Mouse (Mus musculus) left cerebral cortex, adult 2 months (tissue): ENCODE measurements around the gene Nos1ap. TPM values are rescaled to one million over a fixed set of nuclear protein-coding genes. Genes with fewer than 3 reads are reported as not detected.

Source experiments
- DNase-seq, 2 experiments: peaks; one replicate each; pipeline ENCODE4 v3.0.0; 2021 to 2022; ENCODE audit warnings: low spot score in 2 of 2, mixed read lengths in 1 of 2; ENCODE audit errors: extremely low spot score in 1 of 2
- H3K27ac ChIP-seq: fragments of 200-600 bp; 2 replicates; pipeline ENCODE4 v1.8.1; 2022
- H3K4me3 ChIP-seq: fragments of 200-600 bp; 2 replicates; pipeline ENCODE4 v1.8.1; 2022
- CTCF ChIP-seq: fragments of 200-600 bp; IDR thresholded peaks from 2 replicates; pipeline ENCODE4 v1.8.1; 2022; ENCODE audit warnings: antibody characterized with exemption, mild to moderate bottlenecking, moderate library complexity
- intact Hi-C: fragments of 180-260 bp; cut with DNase I; formaldehyde crosslinking; loops from one replicate; pipeline ENCODE4 v1.15.1; 2025
- total RNA-seq, 2 experiments: library from RNA; stranded (reverse); gene quantifications; 2 replicates each; pipeline ENCODE4 v1.2.3; 2021

Gene Nos1ap
- total RNA-seq, 2 experiments from 2014 or later, result 197 to 233 TPM

GRCm38 (mm10) chr1:170387180-170387912 lies 202.3 kb downstream of the Nos1ap start:
- intact Hi-C loops, result no loop called here
- Histone ChIP-seq H3K4me3 (no peak overlapping the region), H3K27ac (peak overlapping the region; percentile 63)
- no peak; the same call in 1 of the 2 replicates for TF ChIP-seq CTCF
- peak; percentile 39 to 57 for DNase-seq

GRCm38 (mm10) chr1:170385416-170385815 lies 204.2 kb downstream of the Nos1ap start:
- intact Hi-C loops, result no loop called here
- Histone ChIP-seq H3K4me3 (no peak overlapping the region), H3K27ac (no peak overlapping the region)
- TF ChIP-seq CTCF, result no peak
- no peak for DNase-seq

GRCm38 (mm10) chr1:170383530-170383929 lies 206.1 kb downstream of the Nos1ap start:
- no peak for TF ChIP-seq CTCF
- no peak for DNase-seq
- intact Hi-C loops, result no loop called here
- no peak overlapping the region for H3K4me3 ChIP-seq
- 0 out of 2 replicates have a peak overlapping the region, but pooled peaks have one; percentile 24 for H3K27ac ChIP-seq

DNA sequence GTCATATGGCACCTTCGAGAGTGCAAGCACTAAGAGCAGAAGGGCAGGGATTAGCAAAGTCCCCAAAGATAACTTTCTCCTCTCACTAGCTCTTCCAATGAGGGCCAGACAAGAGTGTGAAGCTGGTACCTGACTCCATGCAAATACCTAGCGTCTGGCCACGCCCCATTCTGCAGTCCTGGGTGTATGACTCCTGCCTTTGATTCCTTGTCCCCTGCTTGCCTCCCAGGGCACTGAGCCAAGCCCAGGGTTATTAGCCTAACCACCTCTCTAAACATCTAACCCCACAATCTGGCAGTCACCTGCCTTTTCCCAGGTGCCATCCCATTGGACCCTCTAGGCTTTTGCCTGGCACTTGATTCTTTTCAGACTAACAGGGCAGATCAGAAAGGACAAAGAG lies 208.2 kb downstream of the Nos1ap start:
- Histone ChIP-seq H3K4me3 (no peak overlapping the region), H3K27ac (peak overlapping the region; percentile 16; the same call in 1 of the 2 replicates)
- DNase-seq, result no peak
- intact Hi-C loops, result no loop called here
- TF ChIP-seq CTCF, result no peak

DNA sequence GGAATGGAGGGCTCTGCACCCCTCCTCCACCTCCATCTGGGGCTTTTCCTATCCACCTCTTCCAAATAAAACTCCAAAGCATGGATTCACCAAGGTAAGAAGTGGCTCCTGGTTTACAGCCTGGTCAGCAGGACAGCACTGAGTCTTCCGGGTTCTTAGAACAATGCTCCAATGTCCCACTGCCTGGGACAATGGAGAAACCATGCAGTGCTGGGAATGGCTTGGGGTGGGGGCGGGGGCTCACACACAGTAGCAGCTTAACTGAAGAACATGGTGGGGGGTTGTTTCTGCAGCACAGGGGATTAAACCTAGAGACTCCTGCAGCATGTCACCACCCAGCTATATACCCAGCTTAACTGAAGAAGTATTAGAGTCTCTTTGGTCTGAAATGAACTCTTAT lies 209.2 kb downstream of the Nos1ap start:
- no peak overlapping the region; the same call in 1 of the 2 replicates for H3K27ac ChIP-seq
- intact Hi-C loops, result no loop called here
- no peak overlapping the region for H3K4me3 ChIP-seq
- DNase-seq, result no peak
- no peak for TF ChIP-seq CTCF

DNA sequence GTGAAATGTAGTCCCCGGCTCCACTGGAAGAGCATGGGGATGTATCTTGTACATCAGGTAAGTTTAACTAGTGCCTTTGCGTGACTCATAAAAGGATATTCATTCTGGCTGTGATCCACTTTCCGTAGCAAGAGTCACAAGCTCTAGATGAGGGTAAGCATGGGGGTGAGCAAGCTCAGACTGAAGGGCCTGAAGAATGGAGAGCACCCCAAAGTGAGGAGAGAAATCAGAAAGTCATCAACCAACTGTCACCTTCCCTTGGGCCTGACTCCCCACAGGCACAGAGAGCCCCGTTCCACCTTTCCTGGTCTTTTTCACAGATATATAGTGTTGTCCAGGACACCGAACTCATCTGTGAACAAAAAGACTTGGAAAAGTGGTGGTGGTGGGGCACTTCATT lies 213.9 kb downstream of the Nos1ap start:
- no peak for TF ChIP-seq CTCF
- no peak for DNase-seq
- Histone ChIP-seq H3K4me3 (no peak overlapping the region), H3K27ac (no peak overlapping the region)
- intact Hi-C loops, result no loop called here

DNA sequence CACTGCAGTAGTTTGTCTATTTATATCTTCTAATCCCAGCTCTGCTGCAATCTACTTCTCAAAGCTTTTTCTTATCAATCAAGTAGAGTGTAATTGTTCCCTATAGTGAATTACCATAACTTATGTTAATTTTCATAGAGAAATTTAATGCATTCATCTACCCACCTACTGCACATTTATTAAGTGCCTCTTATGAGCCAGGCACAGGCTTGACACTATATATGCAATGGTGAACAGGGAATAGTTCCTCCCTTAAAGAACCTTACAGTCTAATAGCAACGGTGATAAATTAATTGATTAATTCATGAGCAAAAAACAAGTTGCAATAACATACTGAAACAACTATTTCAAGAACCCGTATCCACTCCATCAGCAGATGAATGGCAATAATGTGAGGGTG lies 215.9 kb downstream of the Nos1ap start:
- intact Hi-C loops, result no loop called here
- Histone ChIP-seq H3K27ac (no peak overlapping the region), H3K4me3 (no peak overlapping the region)
- DNase-seq, result no peak
- TF ChIP-seq CTCF, result no peak

DNA sequence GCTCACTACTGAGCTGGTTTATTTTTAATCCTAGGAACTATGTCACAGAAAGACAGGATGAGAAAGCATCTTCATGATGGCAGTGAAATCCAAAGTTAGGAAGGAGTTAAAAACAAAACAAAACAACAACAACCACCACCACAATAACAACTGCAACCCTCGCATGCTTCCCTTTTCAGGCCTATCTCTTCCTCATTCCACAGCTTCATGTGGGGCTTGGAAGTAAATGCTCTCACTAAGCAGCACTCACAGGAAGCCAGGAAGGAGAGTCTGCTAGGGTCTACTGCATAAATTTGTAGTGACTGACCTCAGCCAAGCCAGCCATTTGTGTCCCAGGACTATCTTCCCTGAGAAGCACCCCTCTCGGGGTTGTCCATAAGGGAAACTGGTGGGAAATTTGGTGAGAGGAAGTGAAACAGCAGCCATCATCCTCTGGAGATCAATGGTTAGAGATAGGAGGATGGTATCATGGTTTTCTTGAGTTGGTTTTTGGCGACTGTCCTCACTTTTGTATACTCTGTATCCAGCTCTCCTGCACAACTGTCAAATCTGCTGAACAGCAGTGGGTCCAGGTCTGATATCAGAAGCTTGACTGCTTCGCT lies 218.4 kb downstream of the Nos1ap start:
- Histone ChIP-seq H3K27ac (peak overlapping the region; percentile 25; the same call in 1 of the 2 replicates), H3K4me3 (no peak overlapping the region)
- TF ChIP-seq CTCF, result no peak
- intact Hi-C loops, result no loop called here
- DNase-seq, result no peak

DNA sequence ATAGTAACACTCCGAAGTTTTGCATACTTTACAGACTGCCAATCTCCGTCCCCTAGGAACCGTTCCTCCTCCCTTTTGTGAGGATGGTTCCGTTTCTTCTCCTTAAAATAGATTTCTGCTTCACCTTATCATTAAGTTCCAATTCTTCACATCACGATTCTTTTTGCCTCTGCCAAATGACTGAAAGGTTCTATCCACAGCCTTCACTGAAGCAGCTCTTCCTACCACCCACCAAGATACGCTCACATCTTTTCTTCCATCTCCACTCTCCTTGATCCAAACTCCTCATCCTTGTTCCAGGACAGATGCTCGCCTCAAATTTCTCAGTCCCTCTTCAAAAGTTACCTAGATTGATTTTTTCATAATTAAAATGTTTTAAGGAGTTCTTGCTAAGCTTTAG lies 220.8 kb downstream of the Nos1ap start:
- H3K4me3 ChIP-seq, result no peak overlapping the region
- no peak overlapping the region; the same call in 1 of the 2 replicates for H3K27ac ChIP-seq
- intact Hi-C loops, result no loop called here
- no peak for TF ChIP-seq CTCF
- DNase-seq, result no peak

DNA sequence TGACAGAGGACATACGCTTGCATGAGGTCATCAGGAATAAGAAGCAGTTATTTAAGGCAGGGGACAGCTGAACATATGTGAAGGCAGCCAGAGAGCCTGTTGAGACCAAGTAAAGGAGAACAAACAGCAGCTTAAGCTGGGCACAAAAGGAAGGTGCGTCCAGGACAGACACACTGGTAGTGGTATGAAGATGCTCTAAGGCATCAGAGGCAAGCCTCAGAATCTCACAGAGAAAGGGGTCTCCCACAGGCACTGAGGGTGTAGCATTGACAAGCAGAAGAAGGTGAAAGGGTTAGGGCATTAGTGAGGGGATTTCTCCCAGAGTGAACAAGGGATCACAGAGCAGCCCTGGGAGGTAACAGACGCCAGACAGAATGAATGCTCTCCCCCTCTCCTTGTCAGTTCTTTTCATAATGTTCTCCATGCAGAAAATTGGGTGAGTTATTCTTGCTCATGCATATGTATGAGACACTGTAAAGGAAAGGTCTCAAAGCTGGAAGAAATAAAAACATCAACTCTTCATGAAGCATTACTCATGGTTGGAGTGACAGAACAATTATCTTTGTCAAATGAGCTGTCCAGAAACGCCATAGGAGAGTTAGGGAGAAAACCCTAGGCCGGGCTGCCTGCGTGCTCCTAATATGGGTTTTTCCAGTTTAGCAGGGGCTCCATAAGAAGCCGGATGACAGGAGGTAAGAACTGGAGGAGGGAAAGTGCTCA lies 222.5 kb downstream of the Nos1ap start:
- Histone ChIP-seq H3K4me3 (no peak overlapping the region), H3K27ac (peak overlapping the region; percentile 69)
- no peak for DNase-seq
- no peak for TF ChIP-seq CTCF
- intact Hi-C loops, result no loop called here

DNA sequence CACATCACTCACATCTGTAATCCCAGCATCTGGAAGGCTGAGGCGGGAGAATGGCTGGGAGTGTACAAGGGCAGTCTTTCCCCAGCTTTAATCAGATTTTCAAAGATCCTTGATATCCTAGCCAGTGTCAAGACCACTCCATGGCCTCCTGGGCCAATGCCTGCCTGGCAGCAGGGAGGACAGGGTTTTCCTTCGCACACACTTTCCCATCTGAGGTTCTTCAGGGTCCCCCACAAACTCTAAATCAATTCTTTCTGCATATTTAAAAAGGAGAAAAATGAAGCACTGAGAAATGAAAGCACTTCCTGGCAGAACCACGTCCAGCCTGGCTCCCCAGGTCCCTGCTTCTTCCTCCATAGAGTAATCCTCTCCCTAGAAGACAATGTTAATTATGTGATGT lies 225.9 kb downstream of the Nos1ap start:
- intact Hi-C loops, result no loop called here
- TF ChIP-seq CTCF, result no peak

GRCm38 (mm10) chr1:170360183-170360915 lies 229.3 kb downstream of the Nos1ap start:
- H3K4me3 ChIP-seq, result no peak overlapping the region
- intact Hi-C loops, result no loop called here
- no peak for TF ChIP-seq CTCF
- H3K27ac ChIP-seq, result no peak overlapping the region
- no peak for DNase-seq

More for the DNA sequence above, 225.9 kb downstream of the Nos1ap start:
- Histone ChIP-seq H3K4me3 (no peak overlapping the region), H3K27ac (no peak overlapping the region)
- DNase-seq, result no peak
